Mouse (Mus musculus): Measurements from ENCODE around the gene 4930524B15Rik.

DNA sequence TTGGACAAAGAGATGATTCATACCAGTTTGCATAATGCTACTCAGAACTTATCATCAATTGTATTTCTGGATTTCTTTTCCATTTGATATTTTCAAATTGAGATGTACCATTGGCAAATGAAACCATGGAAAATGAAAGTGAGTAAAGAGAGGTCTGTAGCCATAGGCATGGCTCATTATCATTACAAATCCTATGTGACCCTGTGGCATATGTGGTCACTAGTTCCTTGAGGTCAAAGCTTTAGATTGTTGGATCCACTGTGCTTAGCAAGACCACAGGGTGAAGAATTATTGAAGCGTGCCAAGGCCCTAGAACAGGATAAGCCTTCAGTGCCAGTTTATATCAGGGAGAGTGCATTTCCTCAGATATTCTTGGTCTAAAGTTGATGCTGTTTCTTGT, 47.6 kb upstream of the 4930524B15Rik start:
- TF ChIP-seq CTCF (IDR thresholded peaks at IDR 0.05) (no peak), POLR2A (IDR thresholded peaks at IDR 0.05; ENCODE audit: insufficient read depth, low read depth, low read length) (no peak)
